Mouse (Mus musculus): Measurements from ENCODE around the gene Trem2. TPM values are rescaled to one million over a fixed set of nuclear protein-coding genes. Genes with fewer than 3 reads are reported as not detected.

The Trem2 gene
- total RNA-seq, 1 experiment: 0.49 TPM

GRCm38 (mm10) chr17:48341947-48342346, 4.3 kb upstream of the Trem2 start:
- Histone ChIP-seq H3K4me1 (ENCODE audit: control insufficient read depth in 2 of 2, insufficient read depth in 2 of 2, low read length in 2 of 2, poor library complexity in 1 of 2) (peaks cover 0 to 1% of the 10 kb centered on the region in 2 experiments; a peak in 1 of 4 replicates), H3K4me3 (ENCODE audit: insufficient read depth in 1 of 2, low read depth in 1 of 2, low read length in 2 of 2, poor library complexity in 1 of 2, severe bottlenecking in 1 of 2) (no peak overlapping the region), H3K9me3 (ENCODE audit: control insufficient read depth, insufficient read depth, low read depth, low read length) (no peaks in the 10 kb centered on the region), H3K9ac (ENCODE audit: insufficient read depth, low read depth, low read length, poor library complexity, severe bottlenecking) (no peak overlapping the region), H3K36me3 (ENCODE audit: control insufficient read depth, insufficient read depth, low read length, poor library complexity, severe bottlenecking) (no peaks in the 10 kb centered on the region), H3K27ac (ENCODE audit: insufficient read depth, low read depth, low read length, poor library complexity, severe bottlenecking) (no peak overlapping the region)
- no peak for DNase-seq (ENCODE audit: low read depth, low spot score)
- TF ChIP-seq ZC3H11A (IDR thresholded peaks at IDR 0.05; ENCODE audit: borderline replicate concordance, low read depth, low read length) (no peak), ZNF384 (IDR thresholded peaks at IDR 0.05; ENCODE audit: low read depth, low read length) (no peak), HCFC1 (IDR thresholded peaks at IDR 0.05; ENCODE audit: borderline replicate concordance, insufficient read depth, low read length) (no peak), MAFK (IDR thresholded peaks at IDR 0.05; ENCODE audit: insufficient read depth, low read depth, low read length) (no peak), CHD2 (IDR thresholded peaks at IDR 0.05; ENCODE audit: low read depth, low read length) (no peak)
- in situ Hi-C loops (cut with MboI; ENCODE audit: low sequenced_read_pairs in 2 of 2, unreplicated experiment in 2 of 2): no loop called here

- Histone ChIP-seq H3K9me3 (ENCODE audit: control insufficient read depth, insufficient read depth, low read depth, low read length) (no peaks in the 10 kb centered on the region), H3K4me1 (ENCODE audit: control insufficient read depth in 2 of 2, insufficient read depth in 2 of 2, low read length in 2 of 2, poor library complexity in 1 of 2) (peaks cover 0 to 2% of the 10 kb centered on the region in 2 experiments; a peak in 1 of 4 replicates), H3K4me3 (ENCODE audit: insufficient read depth in 1 of 2, low read depth in 1 of 2, low read length in 2 of 2, poor library complexity in 1 of 2, severe bottlenecking in 1 of 2) (no peak overlapping the region), H3K27ac (ENCODE audit: insufficient read depth, low read depth, low read length, poor library complexity, severe bottlenecking) (no peak overlapping the region), H3K36me3 (ENCODE audit: control insufficient read depth, insufficient read depth, low read length, poor library complexity, severe bottlenecking) (no peaks in the 10 kb centered on the region), H3K9ac (ENCODE audit: insufficient read depth, low read depth, low read length, poor library complexity, severe bottlenecking) (no peak overlapping the region)
- no peak for TF ChIP-seq MAFK (IDR thresholded peaks at IDR 0.05; ENCODE audit: insufficient read depth, low read depth, low read length)
- peak; percentile 60; the same call in 1 of the 2 replicates for TF ChIP-seq HCFC1 (IDR thresholded peaks at IDR 0.05; ENCODE audit: borderline replicate concordance, insufficient read depth, low read length)
- in situ Hi-C loops (cut with MboI; ENCODE audit: low sequenced_read_pairs in 2 of 2, unreplicated experiment in 2 of 2): no loop called here
- DNase-seq (ENCODE audit: low read depth, low spot score): no peak
Measured at GRCm38 (mm10) chr17:48343065-48343464, 3.1 kb upstream of the Trem2 start.

- H3K36me3 ChIP-seq (ENCODE audit: control insufficient read depth, insufficient read depth, low read length, poor library complexity, severe bottlenecking): no peaks in the 10 kb centered on the region
Measured at GRCm38 (mm10) chr17:48345824-48346223, 377 bp upstream of the Trem2 start.

GRCm38 (mm10) chr17:48346834-48347233, 633 bp downstream of the Trem2 start:
- no peaks in the 10 kb centered on the region for H3K9me3 ChIP-seq (ENCODE audit: control insufficient read depth, insufficient read depth, low read depth, low read length)
- no peaks in the 10 kb centered on the region for H3K36me3 ChIP-seq (ENCODE audit: control insufficient read depth, insufficient read depth, low read length, poor library complexity, severe bottlenecking)
- peaks cover 4 to 16% of the 10 kb centered on the region in 2 experiments; a peak in 3 of 4 replicates for H3K4me1 ChIP-seq (ENCODE audit: control insufficient read depth in 2 of 2, insufficient read depth in 2 of 2, low read length in 2 of 2, poor library complexity in 1 of 2)
- in situ Hi-C loops (cut with MboI; ENCODE audit: low sequenced_read_pairs in 2 of 2, unreplicated experiment in 2 of 2): no loop called here
- no peak overlapping the region for H3K9ac ChIP-seq (ENCODE audit: insufficient read depth, low read depth, low read length, poor library complexity, severe bottlenecking)
- no peak overlapping the region for H3K27ac ChIP-seq (ENCODE audit: insufficient read depth, low read depth, low read length, poor library complexity, severe bottlenecking)
- no peak overlapping the region for H3K4me3 ChIP-seq (ENCODE audit: insufficient read depth in 1 of 2, low read depth in 1 of 2, low read length in 2 of 2, poor library complexity in 1 of 2, severe bottlenecking in 1 of 2)
- no peak for DNase-seq (ENCODE audit: low read depth, low spot score)
- TF ChIP-seq MAFK (IDR thresholded peaks at IDR 0.05; ENCODE audit: insufficient read depth, low read depth, low read length) (no peak), CHD2 (IDR thresholded peaks at IDR 0.05; ENCODE audit: low read depth, low read length) (no peak), ZNF384 (IDR thresholded peaks at IDR 0.05; ENCODE audit: low read depth, low read length) (no peak), HCFC1 (IDR thresholded peaks at IDR 0.05; ENCODE audit: borderline replicate concordance, insufficient read depth, low read length) (no peak), ZC3H11A (IDR thresholded peaks at IDR 0.05; ENCODE audit: borderline replicate concordance, low read depth, low read length) (no peak)

More at GRCm38 (mm10) chr17:48345824-48346223, 377 bp upstream of the Trem2 start:
- in situ Hi-C loops (cut with MboI; ENCODE audit: low sequenced_read_pairs in 2 of 2, unreplicated experiment in 2 of 2): no loop called here
- Histone ChIP-seq H3K4me3 (ENCODE audit: insufficient read depth in 1 of 2, low read depth in 1 of 2, low read length in 2 of 2, poor library complexity in 1 of 2, severe bottlenecking in 1 of 2) (no peak overlapping the region), H3K27ac (ENCODE audit: insufficient read depth, low read depth, low read length, poor library complexity, severe bottlenecking) (no peak overlapping the region), H3K9me3 (ENCODE audit: control insufficient read depth, insufficient read depth, low read depth, low read length) (no peaks in the 10 kb centered on the region), H3K9ac (ENCODE audit: insufficient read depth, low read depth, low read length, poor library complexity, severe bottlenecking) (no peak overlapping the region), H3K4me1 (ENCODE audit: control insufficient read depth in 2 of 2, insufficient read depth in 2 of 2, low read length in 2 of 2, poor library complexity in 1 of 2) (peaks cover 0 to 7% of the 10 kb centered on the region in 2 experiments; a peak in 3 of 4 replicates)
- TF ChIP-seq ZC3H11A (IDR thresholded peaks at IDR 0.05; ENCODE audit: borderline replicate concordance, low read depth, low read length) (no peak), MAFK (IDR thresholded peaks at IDR 0.05; ENCODE audit: insufficient read depth, low read depth, low read length) (no peak), HCFC1 (IDR thresholded peaks at IDR 0.05; ENCODE audit: borderline replicate concordance, insufficient read depth, low read length) (no peak), ZNF384 (IDR thresholded peaks at IDR 0.05; ENCODE audit: low read depth, low read length) (no peak), CHD2 (IDR thresholded peaks at IDR 0.05; ENCODE audit: low read depth, low read length) (no peak)
- DNase-seq (ENCODE audit: low read depth, low spot score): no peak

GRCm38 (mm10) chr17:48347287-48347686, 1.1 kb downstream of the Trem2 start:
- Histone ChIP-seq H3K9ac (ENCODE audit: insufficient read depth, low read depth, low read length, poor library complexity, severe bottlenecking) (no peak overlapping the region), H3K4me1 (ENCODE audit: control insufficient read depth in 2 of 2, insufficient read depth in 2 of 2, low read length in 2 of 2, poor library complexity in 1 of 2) (peaks cover 4 to 19% of the 10 kb centered on the region in 2 experiments; a peak in 3 of 4 replicates), H3K9me3 (ENCODE audit: control insufficient read depth, insufficient read depth, low read depth, low read length) (no peaks in the 10 kb centered on the region), H3K36me3 (ENCODE audit: control insufficient read depth, insufficient read depth, low read length, poor library complexity, severe bottlenecking) (no peaks in the 10 kb centered on the region), H3K27ac (ENCODE audit: insufficient read depth, low read depth, low read length, poor library complexity, severe bottlenecking) (no peak overlapping the region), H3K4me3 (ENCODE audit: insufficient read depth in 1 of 2, low read depth in 1 of 2, low read length in 2 of 2, poor library complexity in 1 of 2, severe bottlenecking in 1 of 2) (no peak overlapping the region)
- in situ Hi-C loops (cut with MboI; ENCODE audit: low sequenced_read_pairs in 2 of 2, unreplicated experiment in 2 of 2): no loop called here
- TF ChIP-seq MAFK (IDR thresholded peaks at IDR 0.05; ENCODE audit: insufficient read depth, low read depth, low read length) (no peak), ZNF384 (IDR thresholded peaks at IDR 0.05; ENCODE audit: low read depth, low read length) (no peak), ZC3H11A (IDR thresholded peaks at IDR 0.05; ENCODE audit: borderline replicate concordance, low read depth, low read length) (no peak)
- DNase-seq (ENCODE audit: low read depth, low spot score): no peak

Data from ES-E14 (cell line).